Mouse (Mus musculus): ENCODE results near the gene Poln. TPM values are rescaled to one million over a fixed set of nuclear protein-coding genes. Genes with fewer than 3 reads are reported as not detected.

Gene Poln
- total and polyA plus RNA-seq, 3 experiments = 4.3 to 7.0 (median 7.0) TPM

DNA sequence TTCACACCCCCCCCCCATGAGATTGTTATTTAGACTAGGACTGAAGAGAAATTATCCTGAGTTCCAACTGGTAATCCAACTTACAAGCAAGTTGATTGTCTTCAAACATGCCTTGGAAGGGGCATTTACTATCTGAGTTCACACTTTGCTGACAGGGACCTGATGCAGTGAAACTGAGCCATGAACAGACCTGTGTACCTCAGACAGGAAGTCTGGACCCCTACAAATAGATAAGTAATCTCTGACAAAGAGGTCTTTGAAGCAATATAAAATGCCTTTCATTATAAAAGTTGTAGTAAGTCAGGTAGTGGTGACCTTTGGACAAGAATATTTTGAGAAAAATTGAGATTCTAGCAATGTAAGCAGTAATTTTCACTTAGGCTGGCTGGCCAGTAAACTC is 20.8 kb downstream of the Poln start:
- Histone ChIP-seq H3K9ac (ENCODE audit: low read depth, low read length) (no peak overlapping the region), H3K79me2 (replicated peaks; ENCODE audit: control insufficient read depth, insufficient read depth, low read length) (no peaks in the 10 kb centered on the region), H3K36me3 (ENCODE audit: control insufficient read depth, insufficient read depth, low read length) (no peaks in the 10 kb centered on the region), H3K4me3 (no peak overlapping the region), H3K27me3 (ENCODE audit: control insufficient read depth, insufficient read depth, low read length) (no peaks in the 10 kb centered on the region), H3K4me1 (ENCODE audit: control insufficient read depth, insufficient read depth, low read length) (no peaks in the 10 kb centered on the region), H3K27ac (no peak overlapping the region)
- intact Hi-C loops (cut with DNase I) = no loop called here
- DNase-seq = no peak
- TF ChIP-seq CTCF (IDR thresholded peaks at IDR 0.05) (no peak), POLR2A (IDR thresholded peaks at IDR 0.05; ENCODE audit: insufficient read depth, low read depth, low read length) (no peak), EP300 (IDR thresholded peaks at IDR 0.05; ENCODE audit: insufficient read depth, low read depth, low read length) (no peak)

DNA sequence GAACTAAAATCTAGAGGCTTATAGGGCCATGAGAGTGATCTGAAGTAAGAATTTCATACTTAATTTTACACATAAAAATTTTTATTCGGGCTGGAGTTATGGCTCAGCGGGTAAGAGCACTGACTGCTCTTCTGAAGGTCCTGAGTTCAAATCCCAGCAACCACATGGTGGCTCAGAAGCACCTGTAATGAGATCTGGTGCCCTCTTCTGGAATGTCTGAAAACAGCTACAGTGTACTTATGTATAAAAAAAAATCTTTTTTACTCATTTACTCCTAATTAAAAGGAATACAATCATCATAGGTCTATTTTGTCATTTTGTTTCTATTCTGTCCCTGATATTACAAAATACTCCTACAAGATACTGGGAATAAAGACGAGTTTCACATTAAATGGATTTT is 21.7 kb downstream of the Poln start:
- 93% methylated on average over 3 of the region's 3 CpGs for WGBS
- intact Hi-C loops (cut with DNase I) = no loop called here

DNA sequence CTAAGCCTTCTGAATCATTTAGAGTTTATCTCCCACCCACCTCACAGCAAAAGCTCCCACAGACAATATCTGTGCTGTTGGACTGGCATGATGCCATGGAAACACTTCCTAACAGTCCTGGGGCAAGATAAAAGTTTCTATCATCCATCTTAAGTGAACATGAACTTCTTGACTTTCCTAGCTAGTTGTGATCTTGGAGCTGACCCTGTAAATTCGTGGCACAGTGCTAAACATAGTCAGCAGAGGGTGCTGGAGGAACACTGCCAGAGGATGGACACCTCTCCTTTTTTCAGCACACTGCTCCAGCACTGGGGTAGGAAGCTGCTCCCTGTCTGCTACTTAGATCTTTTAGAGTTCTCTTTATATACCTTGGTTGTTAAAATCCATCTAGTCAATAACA is 29.5 kb downstream of the Poln start:
- Histone ChIP-seq H3K79me2 (replicated peaks; ENCODE audit: control insufficient read depth, insufficient read depth, low read length) (no peaks in the 10 kb centered on the region), H3K27ac (no peak overlapping the region), H3K9ac (ENCODE audit: low read depth, low read length) (no peak overlapping the region), H3K4me3 (no peak overlapping the region), H3K36me3 (ENCODE audit: control insufficient read depth, insufficient read depth, low read length) (no peaks in the 10 kb centered on the region), H3K27me3 (ENCODE audit: control insufficient read depth, insufficient read depth, low read length) (no peaks in the 10 kb centered on the region), H3K4me1 (ENCODE audit: control insufficient read depth, insufficient read depth, low read length) (no peaks in the 10 kb centered on the region)
- intact Hi-C loops (cut with DNase I) = loop anchor here (2.0 to 5.0 kb wide), 2 partner anchors 53 to 115 kb away; no protein-coding TSS in a partner anchor
- DNase-seq = peak; percentile 24 to 38
- 0% methylated on average over 1 of the region's 1 CpGs for WGBS
- TF ChIP-seq POLR2A (IDR thresholded peaks at IDR 0.05; ENCODE audit: insufficient read depth, low read depth, low read length) (no peak), CTCF (IDR thresholded peaks at IDR 0.05) (peak; percentile 87), EP300 (IDR thresholded peaks at IDR 0.05; ENCODE audit: insufficient read depth, low read depth, low read length) (peak; percentile 72; the same call in 1 of the 2 replicates)

More for the DNA sequence above, 21.7 kb downstream of the Poln start:
- no peak for DNase-seq
- H3K9ac ChIP-seq (ENCODE audit: low read depth, low read length) = no peak overlapping the region
- H3K79me2 ChIP-seq (replicated peaks; ENCODE audit: control insufficient read depth, insufficient read depth, low read length) = no peaks in the 10 kb centered on the region
- no peak overlapping the region for H3K27ac ChIP-seq
- H3K4me3 ChIP-seq = no peak overlapping the region
- no peaks in the 10 kb centered on the region for H3K4me1 ChIP-seq (ENCODE audit: control insufficient read depth, insufficient read depth, low read length)
- peak; percentile 55 for TF ChIP-seq CTCF (IDR thresholded peaks at IDR 0.05)
- no peak for TF ChIP-seq EP300 (IDR thresholded peaks at IDR 0.05; ENCODE audit: insufficient read depth, low read depth, low read length)
- no peaks in the 10 kb centered on the region for H3K27me3 ChIP-seq (ENCODE audit: control insufficient read depth, insufficient read depth, low read length)
- H3K36me3 ChIP-seq (ENCODE audit: control insufficient read depth, insufficient read depth, low read length) = no peaks in the 10 kb centered on the region

DNA sequence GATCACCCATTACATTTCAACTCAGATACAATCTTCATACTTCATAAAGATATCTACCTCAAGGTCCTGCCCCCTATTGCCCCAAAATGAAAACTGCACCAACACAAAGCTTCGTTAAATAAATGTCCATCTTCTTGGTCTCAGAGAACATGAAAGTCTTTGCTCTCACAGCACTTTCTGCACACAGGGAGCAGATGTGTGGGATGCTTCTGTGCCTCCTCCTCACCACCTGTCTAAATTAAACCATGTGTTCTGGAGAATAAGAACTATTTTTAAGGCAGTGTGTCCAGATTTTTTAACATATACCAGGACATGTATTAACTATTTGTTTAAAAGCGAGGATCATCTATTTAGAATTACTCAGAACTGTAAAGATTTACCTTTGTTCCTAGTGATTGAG is 36.5 kb downstream of the Poln start:
- Histone ChIP-seq H3K9ac (ENCODE audit: low read depth, low read length) (no peak overlapping the region), H3K27ac (no peak overlapping the region), H3K4me1 (ENCODE audit: control insufficient read depth, insufficient read depth, low read length) (no peaks in the 10 kb centered on the region), H3K36me3 (ENCODE audit: control insufficient read depth, insufficient read depth, low read length) (no peaks in the 10 kb centered on the region), H3K27me3 (ENCODE audit: control insufficient read depth, insufficient read depth, low read length) (no peaks in the 10 kb centered on the region), H3K4me3 (no peak overlapping the region), H3K79me2 (replicated peaks; ENCODE audit: control insufficient read depth, insufficient read depth, low read length) (no peaks in the 10 kb centered on the region)
- DNase-seq = no peak
- intact Hi-C loops (cut with DNase I) = no loop called here
- 72% methylated on average over 2 of the region's 2 CpGs for WGBS
- TF ChIP-seq CTCF (IDR thresholded peaks at IDR 0.05) (no peak), POLR2A (IDR thresholded peaks at IDR 0.05; ENCODE audit: insufficient read depth, low read depth, low read length) (no peak), EP300 (IDR thresholded peaks at IDR 0.05; ENCODE audit: insufficient read depth, low read depth, low read length) (no peak)

DNA sequence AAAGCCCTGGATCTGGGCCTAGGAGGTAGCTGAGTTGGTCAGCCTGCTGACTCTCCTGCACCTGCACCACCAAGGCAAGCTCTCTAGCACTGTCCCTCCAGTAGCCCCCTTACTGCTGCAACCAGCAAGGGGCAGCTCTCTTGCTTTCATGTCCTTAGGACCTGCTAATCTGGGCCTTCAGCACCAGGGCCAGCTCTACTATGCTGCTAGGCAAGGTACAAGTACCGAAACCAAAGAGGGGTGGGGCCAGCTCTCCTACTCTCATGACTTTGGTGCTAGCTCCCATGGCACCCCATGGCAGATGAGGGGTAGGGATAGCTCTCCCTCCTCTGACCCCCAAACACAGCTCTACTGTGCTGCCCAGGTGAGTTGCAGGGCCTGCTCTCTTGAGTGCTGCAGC is 45.1 kb downstream of the Poln start:
- no peak for TF ChIP-seq CTCF (IDR thresholded peaks at IDR 0.05)
- TF ChIP-seq POLR2A (IDR thresholded peaks at IDR 0.05; ENCODE audit: insufficient read depth, low read depth, low read length) = no peak
- TF ChIP-seq EP300 (IDR thresholded peaks at IDR 0.05; ENCODE audit: insufficient read depth, low read depth, low read length) = no peak
- Histone ChIP-seq H3K36me3 (ENCODE audit: control insufficient read depth, insufficient read depth, low read length) (no peaks in the 10 kb centered on the region), H3K4me1 (ENCODE audit: control insufficient read depth, insufficient read depth, low read length) (no peaks in the 10 kb centered on the region), H3K4me3 (no peak overlapping the region), H3K79me2 (replicated peaks; ENCODE audit: control insufficient read depth, insufficient read depth, low read length) (no peaks in the 10 kb centered on the region), H3K27me3 (ENCODE audit: control insufficient read depth, insufficient read depth, low read length) (no peaks in the 10 kb centered on the region), H3K27ac (no peak overlapping the region), H3K9ac (ENCODE audit: low read depth, low read length) (no peak overlapping the region)
- WGBS = 5% methylated on average over 1 of the region's 1 CpGs
- DNase-seq = no peak
- intact Hi-C loops (cut with DNase I) = no loop called here

DNA sequence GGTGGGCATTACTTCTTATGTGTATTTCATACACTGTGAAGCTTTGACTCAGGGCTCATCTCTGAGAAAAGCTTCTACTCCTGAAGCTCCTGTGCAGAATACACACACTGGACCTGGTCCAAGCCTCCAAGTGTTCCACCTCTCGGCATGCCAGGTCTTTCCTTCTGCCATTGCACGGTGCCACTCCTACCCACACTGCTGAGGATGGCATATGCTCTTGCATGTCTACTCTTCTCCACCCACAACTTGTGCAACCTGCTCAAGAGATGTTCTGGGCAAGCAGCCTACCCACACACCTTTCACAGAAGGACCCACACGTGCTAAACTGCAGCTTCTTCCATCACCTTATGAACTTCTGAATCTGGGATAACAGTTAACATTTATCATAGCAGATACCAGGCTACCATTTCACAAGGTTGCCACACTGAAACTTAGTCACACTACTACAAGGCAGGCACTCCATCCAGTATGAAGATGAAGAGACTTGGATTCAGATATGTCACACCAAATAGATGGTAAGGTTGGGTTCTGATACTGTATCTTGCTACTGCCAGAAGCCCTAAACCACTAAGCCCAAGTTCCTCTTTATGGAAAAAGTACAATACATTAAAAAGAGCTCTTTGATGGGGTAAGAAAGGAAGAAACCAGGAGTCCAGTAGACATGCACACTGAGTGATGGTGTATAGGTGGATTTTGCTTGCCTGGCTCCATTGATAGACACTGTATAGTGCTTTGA is 50.0 kb downstream of the Poln start:
- WGBS = 62% methylated on average over 3 of the region's 3 CpGs
- no peak overlapping the region for H3K27ac ChIP-seq
- H3K4me3 ChIP-seq = no peak overlapping the region
- DNase-seq = no peak
- no peaks in the 10 kb centered on the region for H3K79me2 ChIP-seq (replicated peaks; ENCODE audit: control insufficient read depth, insufficient read depth, low read length)
- TF ChIP-seq EP300 (IDR thresholded peaks at IDR 0.05; ENCODE audit: insufficient read depth, low read depth, low read length) (no peak), CTCF (IDR thresholded peaks at IDR 0.05) (no peak), POLR2A (IDR thresholded peaks at IDR 0.05; ENCODE audit: insufficient read depth, low read depth, low read length) (no peak)
- H3K4me1 ChIP-seq (ENCODE audit: control insufficient read depth, insufficient read depth, low read length) = no peaks in the 10 kb centered on the region
- no peaks in the 10 kb centered on the region for H3K27me3 ChIP-seq (ENCODE audit: control insufficient read depth, insufficient read depth, low read length)
- intact Hi-C loops (cut with DNase I) = no loop called here
- H3K9ac ChIP-seq (ENCODE audit: low read depth, low read length) = no peak overlapping the region
- H3K36me3 ChIP-seq (ENCODE audit: control insufficient read depth, insufficient read depth, low read length) = no peaks in the 10 kb centered on the region
